Mouse (Mus musculus) thymus, postnatal 0 days (tissue): ENCODE results near the gene Zbtb5. TPM values are rescaled to one million over a fixed set of nuclear protein-coding genes. Genes with fewer than 3 reads are reported as not detected.
A peak's percentile ranks its signal among the peaks of the same experiment; 100 is the strongest.
"Not testable (repeated sequence)": the region's sequence is repeated elsewhere in the genome, so short reads cannot be mapped to it uniquely, and the experiment has no call there.

Experiments
- DNase-seq: peaks from one replicate; pipeline ENCODE4 v3.0.0-alpha.2; 2015; ENCODE audit warnings: low spot score
- polyA plus RNA-seq: library from polyadenylated mRNA; unstranded; fragments of >200 nt; fragmentation: Nextera tagmentation; extraction: Ambion mirVana; gene quantifications from 2 replicates; pipeline ENCODE4 v1.2.1, GENCODE M21; 2015

The Zbtb5 gene
- 15.9 TPM in 2 replicates for polyA plus RNA-seq

GRCm38 (mm10) chr4:45012105-45012975 lies at the start of gene Zbtb5:
Gene Zbtb5, minus strand, starts transcription at chr4:45012412.
- peak; percentile 100 for DNase-seq

DNA sequence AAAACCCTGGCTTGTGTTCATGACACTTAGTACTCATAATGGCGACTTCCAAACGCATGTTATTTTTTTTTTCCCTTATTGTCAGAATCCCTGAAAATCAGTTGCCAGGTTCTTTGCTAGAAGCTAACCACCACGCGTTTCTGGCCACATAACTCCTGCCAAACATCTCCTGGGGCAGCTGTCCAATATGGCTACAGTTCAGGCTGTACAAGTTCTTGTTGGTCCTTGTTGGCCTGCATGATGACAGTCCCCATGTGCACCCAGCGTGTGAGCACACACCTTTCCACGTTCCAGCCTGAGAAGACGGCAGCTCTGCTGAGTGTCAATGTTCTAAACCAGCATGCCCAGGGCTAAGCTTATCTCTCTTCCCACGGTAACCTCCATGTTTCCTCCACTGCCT lies 43.2 kb upstream of the Zbtb5 start:
- DNase-seq, result no peak

DNA sequence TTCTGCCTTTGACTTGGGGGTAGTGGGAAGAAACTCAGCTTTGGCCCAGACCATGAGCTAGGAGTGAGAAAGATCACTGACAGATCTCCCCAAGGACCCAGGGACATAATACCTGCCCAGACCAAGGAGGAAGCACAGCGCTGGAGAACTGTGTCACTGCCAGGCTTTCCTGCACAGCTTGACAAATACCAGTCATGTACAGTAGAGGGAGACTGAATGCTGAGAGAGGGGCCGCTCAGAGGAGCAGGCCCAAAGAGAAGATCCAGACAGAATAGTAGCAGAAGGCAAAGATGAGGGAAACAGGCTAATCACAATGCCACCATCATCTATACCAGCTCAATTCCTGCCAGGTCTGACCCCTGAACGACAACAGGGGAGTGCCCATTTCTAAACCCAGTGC lies 42.6 kb upstream of the Zbtb5 start:
- no peak for DNase-seq

GRCm38 (mm10) chr4:45047956-45048355 lies 35.7 kb upstream of the Zbtb5 start:
- DNase-seq, result no peak

DNA sequence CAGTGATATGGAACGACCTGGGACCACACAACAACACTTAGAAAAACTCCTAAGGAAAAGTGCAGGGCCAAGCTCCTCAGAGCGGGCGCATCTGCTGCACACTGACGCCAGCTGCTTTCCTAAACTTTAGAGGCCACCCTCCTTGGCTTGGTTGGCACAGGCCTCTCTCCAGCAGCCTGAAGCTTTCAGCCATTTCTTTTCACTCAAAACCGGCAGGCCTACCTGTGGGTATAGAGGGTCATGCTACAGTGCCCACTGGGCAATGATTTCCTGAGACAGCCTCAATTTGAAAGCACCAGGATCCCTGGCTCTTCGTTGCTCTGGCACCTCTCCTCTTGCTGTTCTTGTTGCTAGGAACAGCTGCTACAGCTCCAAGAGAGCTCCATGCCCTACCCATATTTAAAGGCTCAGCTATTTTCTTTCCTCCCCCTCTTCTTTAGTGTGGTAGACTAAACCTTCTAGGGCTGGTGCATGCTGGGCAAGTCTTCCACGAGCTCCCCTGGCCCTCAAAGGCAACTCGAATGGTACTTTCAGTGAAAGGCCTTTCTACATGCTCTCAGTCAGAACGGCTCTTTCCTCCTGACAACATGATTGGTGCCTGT lies 35.2 kb upstream of the Zbtb5 start:
- no peak for DNase-seq

DNA sequence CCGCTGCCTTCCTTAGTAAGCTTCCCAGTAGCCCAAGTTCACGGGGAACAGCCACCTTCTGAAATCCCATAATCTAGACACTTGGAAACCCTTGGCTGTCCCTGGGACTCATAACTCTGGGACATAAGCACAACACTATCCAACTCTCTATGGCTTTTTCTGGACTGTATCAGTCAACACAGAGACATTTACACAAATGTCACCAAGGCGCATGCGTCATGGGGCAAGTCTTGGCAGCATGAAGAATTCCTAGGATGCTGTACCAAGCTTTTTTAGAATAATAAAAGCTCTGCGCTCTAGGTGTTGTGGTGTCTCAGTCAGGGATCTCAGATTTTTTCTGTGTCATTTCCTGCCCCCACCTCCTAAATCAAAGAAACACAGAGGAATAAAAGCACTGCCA lies 34.5 kb upstream of the Zbtb5 start:
- DNase-seq, result no peak

DNA sequence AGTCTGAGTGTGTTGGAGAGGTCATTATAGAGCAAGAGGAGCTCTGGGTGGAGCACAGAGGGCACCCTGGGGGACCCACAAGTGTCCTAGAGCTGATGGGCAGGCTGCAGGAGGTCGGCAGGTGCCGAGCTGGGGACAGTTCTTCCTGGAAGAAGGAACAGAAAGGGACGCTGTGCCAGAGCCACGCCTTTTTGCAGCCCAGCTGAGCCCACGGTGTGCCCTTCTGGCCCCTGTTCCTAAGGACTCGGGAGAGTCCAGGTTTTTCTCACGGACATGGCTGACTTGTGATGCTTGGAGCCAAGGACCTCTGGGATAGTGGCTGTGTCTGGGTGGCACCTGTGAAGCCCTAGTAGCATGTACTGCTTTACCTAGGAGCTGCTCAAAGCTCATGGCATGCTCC lies 28.6 kb upstream of the Zbtb5 start:
- DNase-seq, result no peak

GRCm38 (mm10) chr4:45039546-45039945 lies 27.3 kb upstream of the Zbtb5 start:
- not testable (repeated sequence) for DNase-seq

GRCm38 (mm10) chr4:45038879-45039278 lies 26.7 kb upstream of the Zbtb5 start:
- DNase-seq, result not testable (repeated sequence)

GRCm38 (mm10) chr4:45037455-45038410 lies 25.5 kb upstream of the Zbtb5 start:
- DNase-seq, result no peak

DNA sequence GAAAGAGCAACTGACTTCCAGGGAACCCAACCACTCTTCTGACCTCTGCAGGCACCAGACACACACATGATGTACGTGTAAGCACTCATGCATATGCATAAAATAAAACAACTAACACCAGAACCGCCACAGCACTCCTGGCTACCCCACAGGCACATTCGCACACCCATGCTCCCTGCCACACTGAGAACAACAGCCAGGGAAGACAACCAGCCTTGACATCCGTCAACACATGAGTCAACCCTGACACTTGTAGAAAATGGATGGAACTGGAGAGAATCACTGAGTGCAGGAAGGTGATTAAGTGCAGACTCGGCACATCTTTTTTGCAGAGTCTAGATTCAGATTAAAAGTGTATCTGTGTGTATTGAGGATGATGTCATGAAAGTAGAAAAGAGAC lies 24.4 kb upstream of the Zbtb5 start:
- DNase-seq, result no peak

DNA sequence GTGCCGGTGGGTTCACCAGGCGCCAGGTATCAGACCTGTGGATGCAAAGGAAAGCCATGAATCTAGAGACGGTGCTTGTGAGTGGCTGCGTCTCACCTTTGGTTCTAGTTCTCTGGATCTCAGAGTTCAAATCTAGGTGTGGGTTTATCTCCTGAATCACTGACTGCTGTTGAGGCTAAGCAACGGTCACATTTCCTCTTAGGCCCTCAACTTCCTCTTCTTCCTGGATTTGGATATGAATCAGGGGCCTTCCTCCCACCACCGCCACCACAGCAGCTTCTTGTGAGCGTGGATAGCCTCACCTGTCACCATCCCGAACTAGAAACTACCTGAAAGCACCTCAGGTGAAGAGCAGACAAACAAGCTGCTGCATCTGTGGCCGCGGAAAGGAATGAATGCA lies 23.8 kb upstream of the Zbtb5 start:
- DNase-seq, result no peak

GRCm38 (mm10) chr4:45034693-45035628 lies 22.7 kb upstream of the Zbtb5 start:
- no peak for DNase-seq

DNA sequence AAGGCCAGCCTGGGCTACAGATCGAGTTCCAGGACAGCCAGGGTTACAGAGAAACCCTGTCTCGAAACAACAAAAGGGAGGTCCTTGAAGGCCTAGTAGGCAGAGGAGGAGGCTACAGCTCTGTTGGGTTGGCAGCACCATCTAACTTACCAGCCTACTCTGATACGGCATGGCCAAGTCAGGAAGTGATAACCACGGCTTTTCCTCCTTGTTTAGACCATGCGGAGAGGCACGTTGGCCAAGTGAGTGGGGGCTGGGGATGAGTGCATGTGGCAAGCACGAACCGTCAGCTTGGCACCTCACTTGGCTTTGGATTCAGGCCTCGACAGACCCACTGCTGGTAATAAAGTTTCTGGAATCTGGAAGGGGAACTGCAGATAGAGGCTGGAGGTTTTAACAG lies 20.4 kb upstream of the Zbtb5 start:
- DNase-seq, result no peak

GRCm38 (mm10) chr4:45026459-45026858 lies 14.2 kb upstream of the Zbtb5 start:
- DNase-seq, result no peak

- no peak for DNase-seq
Observed at GRCm38 (mm10) chr4:45019009-45019408, 6.8 kb upstream of the Zbtb5 start.

- DNase-seq, result peak; percentile 93
Observed at GRCm38 (mm10) chr4:45018452-45018980, 6.3 kb upstream of the Zbtb5 start, which contains the start of gene Polr1e. Gene Polr1e, plus strand, starts transcription at chr4:45018583.

DNA sequence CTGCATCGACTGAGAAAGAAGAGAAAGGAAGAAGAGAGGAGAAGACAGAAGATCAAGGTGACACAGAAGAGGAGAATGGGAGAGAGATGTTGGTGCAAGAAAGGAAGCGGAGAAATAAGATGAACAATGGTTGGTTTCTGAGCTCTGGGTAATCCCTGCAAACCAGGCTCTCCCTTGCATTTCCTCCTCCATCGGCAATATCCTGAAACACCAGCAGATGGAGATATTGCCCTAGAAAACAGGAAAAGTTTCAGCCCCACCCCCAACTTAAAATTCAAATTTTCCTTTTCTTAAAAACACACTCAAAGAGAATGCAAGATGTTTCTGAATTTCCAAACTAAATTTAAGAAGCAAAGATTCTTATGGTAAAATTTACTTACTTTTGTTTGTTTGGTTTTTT lies 3.4 kb upstream of the Zbtb5 start:
- peak; percentile 62 for DNase-seq

- no peak for DNase-seq
Observed at GRCm38 (mm10) chr4:45013537-45013936, 1.3 kb upstream of the Zbtb5 start.

GRCm38 (mm10) chr4:45013031-45013431 lies 819 bp upstream of the Zbtb5 start:
- no peak for DNase-seq
